Mouse (Mus musculus): ENCODE data around the gene Bpifb4.

GRCm38 (mm10) chr2:153952897-153953296 lies 14.9 kb downstream of the Bpifb4 start:
- TF ChIP-seq EP300 (IDR thresholded peaks at IDR 0.05; ENCODE audit: insufficient read depth, low read depth, low read length) (no peak), POLR2A (IDR thresholded peaks at IDR 0.05; ENCODE audit: insufficient read depth, low read length) (no peak), CTCF (IDR thresholded peaks at IDR 0.05; ENCODE audit: low read depth, low read length) (peak; percentile 29)
